Mouse (Mus musculus) embryo, embryonic 10.5 days (tissue): ENCODE measurements around the gene D130043K22Rik.

Experiments
- DNase-seq: peaks from one replicate; pipeline ENCODE4 v3.0.0-alpha.2; 2015; ENCODE audit warnings: low spot score

The D130043K22Rik gene

DNA sequence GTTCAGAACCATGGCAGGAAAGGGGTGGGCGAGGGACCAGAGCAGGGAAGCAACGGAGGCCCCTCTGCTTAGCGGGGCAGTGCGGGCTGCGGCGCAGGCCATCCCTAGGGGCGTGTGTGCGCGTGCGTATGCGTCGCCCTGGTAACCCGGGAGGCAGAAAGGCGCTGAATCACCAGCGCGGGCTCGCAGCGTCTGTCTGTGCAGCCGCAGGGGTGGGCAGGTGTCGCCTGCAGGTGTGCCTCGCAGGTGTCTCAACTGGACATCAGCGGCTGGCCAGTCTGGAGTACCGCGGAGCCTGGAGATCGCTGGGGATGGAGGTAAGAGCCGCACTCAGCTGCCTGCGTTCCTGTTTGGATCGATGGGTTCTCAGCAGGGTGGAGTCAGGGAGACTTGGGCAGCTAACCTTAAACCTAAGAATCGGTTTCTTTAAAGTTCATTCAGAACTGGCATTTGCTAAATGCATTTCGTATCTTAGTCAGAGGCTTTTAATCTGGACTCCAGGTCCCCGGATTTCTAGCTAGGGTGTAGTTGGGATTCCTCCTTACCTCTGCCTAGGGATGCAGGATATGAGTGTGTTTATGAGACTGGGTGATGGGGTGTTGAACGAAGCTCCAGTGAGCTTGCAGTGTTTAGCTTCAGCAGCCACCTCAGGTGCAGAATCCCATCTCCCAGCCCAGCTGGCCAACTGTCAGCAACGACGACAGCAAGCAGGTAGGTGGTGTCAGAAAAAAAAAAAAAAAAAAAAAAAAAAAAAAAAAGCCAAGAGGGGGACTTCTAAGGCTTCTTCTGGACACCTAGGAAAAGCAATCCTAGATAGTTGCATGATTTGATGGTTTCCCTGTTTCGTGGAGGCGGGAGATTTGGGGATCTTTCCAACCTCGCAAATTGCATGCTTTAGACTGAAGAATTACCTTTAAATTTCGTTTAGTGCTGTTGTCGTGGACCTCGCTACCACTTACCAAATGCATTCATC lies at the start of gene D130043K22Rik:
D130043K22Rik (plus strand) TSS at position 153 of the 973 bp plus-strand sequence.
- peak; percentile 73 for DNase-seq

DNA sequence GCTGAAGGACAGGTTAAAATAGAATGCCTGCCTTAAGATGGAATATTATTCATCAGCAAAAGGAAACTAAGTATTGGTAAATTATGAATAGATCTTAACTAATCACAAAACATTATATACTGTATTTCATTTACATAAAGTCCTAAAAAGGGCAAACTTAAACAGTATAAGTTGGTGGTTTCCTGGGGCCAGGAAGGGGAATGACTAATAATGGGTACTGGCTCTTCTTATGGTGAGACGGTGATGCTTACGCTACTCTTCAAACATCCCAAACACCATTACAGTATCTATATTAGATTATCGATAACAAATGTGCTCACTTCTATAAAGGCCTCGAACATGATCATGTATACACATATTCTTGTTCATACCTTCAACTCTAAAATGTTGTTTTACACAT lies 46.2 kb upstream of the D130043K22Rik start:
- DNase-seq = no peak

DNA sequence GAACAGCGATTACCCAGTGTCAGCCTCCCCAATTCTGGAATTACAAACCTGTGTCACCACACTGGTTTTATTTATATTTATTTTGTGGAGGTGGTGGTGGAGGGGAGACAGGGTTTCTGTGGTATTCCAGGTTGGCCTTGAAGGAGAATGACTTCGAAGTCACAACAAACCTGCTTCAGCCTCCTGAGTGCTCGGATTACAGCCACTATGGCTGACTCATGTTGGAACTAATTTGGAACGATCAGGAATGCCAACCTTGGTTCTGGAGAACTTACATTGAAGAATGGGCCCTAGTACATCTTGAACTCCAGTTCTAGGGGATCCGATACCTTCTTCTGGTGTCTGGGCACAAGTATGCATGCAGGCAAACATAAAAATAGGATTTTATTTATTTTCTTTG lies 45.6 kb upstream of the D130043K22Rik start:
- DNase-seq = peak; percentile 23

DNA sequence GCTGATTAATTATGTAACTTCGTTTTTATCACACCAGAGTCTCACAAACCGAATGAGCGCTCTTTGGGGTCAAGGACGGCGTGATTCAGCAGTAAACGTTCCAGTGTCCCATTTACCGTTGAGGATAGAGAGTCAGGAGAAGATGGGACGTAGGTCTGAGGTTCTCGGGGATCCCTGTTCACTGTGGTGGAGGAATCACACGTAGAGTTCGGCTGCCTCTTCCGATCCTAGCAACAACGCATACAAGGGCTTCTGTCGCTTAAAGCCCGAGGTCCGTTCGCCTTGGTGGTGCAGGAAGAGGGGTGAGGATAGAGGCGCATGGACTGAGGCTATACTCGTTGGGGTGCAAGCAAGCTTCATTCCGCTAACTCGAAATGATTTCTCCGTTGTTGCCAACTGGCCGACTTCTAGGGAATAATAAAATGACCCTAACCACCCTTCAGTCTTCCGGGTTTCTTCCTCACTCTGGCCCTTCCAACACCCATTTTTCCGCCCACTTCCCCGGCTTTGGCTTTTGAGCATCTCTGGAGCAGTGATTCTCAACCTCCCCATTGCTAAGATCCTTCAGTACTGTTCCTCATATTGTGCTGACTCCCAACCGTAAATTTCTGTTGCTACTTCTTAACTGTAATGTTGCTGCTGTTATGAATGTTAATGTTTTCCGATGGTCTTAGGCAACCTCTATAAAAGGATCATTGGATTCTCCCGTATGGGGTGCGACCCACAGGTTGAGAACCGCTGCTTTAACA lies 44.8 kb upstream of the D130043K22Rik start:
- DNase-seq = peak; percentile 67

DNA sequence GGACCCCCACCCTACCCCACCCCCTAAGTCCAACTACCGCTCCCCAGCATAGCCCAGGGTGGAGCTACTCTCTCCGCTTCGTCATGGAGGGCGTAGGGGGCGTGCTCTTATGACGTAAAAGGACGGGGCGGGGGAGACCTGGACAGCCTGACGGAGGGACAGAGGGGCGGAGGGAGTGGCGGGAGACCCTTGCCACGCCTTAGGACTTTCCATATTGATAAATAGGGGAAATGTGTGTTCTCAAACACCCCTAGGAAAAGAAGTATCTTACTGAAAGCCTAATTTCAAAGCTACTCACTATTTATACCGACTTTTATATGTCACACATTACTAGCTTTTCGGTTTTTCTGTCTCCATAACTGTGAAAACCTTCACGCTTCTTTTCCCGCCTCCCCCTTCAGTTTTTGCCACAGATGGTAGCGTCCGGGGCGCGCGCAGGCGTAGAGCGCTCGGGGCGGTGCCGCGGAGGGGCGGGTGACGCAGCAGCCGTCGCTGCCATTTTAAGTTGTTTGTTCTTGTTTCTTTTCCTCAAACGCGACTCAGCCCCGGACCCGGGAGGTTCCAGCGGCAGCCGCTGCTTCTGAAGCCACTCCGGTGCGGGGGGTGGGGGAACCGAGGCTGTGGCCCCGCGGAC lies 44.1 kb upstream of the D130043K22Rik start:
- peak; percentile 99 for DNase-seq

DNA sequence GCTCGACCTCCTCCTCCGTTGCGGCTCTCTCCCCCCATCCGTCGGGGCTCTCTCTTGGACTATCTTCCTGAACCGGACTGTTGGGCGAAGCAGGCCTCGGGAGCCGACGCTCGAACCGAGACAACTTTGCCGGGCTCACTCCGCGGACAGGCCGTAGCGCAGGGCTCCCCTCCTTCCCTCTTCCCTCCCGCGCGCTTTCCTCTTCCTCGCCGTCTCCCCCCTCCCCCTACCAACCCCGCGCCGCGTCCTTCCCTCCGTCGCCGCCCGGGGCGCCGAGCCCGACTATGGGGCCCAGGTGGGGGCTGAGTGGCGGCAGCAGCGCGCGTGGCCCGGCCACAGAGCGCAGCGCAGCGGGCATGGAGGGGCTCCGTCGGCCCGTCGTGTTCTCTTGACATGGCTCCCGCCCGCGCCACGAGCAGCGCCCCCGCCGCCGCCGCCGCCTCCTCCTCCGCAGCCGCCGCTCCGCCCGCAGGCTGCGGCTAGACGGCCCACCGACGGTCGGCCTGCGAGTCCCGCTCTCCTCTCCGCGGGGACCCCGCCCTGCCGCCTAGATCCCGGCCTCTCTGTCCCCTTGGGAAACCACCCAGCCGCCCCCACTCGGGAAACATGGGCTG lies 43.5 kb upstream of the D130043K22Rik start, which contains the start of gene BC005537:
BC005537 (plus strand) TSS at position 350 of the 614 bp plus-strand sequence.
- DNase-seq = no peak

DNA sequence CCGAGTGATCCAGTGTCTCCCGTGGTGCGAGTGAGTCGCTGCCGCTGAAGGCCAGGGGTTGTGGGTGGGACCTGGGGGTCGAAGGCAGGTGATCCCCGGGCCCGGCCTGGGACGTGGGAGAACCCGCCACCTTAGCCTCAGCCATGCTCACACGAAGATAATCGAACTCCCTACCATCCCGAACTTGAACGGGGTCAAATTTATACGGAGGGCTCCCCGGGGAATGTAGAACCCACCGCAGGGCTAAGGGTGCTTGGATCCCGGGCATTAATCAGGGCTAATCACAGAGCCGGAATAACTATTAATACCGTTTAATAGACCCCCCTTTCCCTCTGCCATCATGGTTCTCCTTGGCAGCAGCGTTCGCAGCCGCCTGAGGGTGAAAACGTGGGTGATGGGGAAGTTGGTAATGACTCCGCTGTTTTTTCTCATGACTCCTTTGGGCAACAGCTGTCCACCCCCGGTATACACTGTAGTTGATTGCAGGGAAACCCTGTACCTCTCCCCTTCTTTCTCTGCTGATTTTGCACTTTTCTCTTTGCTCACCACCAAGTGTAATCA lies 42.7 kb upstream of the D130043K22Rik start:
- DNase-seq = peak; percentile 48

DNA sequence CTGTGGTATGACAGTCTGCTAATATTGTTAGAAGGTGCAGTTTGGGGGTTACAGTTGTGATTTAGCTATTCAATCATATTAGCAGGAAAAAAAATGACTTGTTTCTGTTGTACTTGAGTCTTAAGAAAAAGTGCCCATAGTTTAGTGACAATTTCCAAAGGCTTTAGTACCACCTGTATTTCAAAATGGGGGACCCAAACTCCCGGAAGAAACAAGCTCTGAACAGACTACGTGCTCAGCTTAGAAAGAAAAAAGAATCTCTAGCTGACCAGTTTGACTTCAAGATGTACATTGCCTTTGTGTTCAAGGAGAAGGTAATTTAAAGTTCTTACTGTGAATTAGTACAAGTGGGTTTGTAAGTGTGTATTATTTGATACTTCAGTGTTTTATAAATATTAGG lies 41.7 kb upstream of the D130043K22Rik start:
- DNase-seq = no peak

DNA sequence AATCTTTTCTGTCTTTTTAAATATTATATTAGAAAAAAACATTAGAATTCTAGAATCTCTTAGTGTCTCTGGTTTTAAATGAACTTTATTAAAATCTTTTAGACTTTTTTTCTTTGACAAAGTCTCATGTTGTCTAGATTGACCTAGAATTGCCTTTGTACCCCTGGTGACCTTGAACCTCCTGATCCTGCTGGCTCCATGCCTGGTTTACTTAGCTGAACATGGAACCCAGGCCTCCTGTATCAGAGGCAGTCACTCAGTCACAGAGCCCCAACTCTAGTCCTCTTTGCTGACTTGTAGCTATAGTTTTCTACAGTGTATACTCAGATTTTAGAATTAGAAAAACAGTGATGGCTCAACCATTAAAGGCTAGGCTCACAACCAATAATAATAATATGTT lies 38.9 kb upstream of the D130043K22Rik start:
- no peak for DNase-seq

DNA sequence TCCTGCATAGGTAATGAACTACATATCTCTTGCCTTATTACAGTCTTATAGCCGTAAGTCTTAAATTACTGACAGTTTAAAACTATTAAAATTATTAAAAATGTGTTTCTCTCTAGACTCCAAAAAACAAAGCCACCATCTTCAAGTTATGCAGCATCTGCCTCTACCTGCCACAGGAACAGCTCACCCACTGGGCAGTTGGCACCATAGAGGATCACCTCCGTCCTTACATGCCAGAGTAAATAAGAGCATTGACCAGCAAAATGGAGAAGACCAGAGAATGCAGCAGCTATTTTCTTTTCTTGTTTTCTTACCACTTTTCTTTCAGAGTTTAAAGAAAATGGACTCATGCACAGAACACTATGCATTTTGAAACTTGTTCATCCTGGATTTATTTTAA lies 32.4 kb upstream of the D130043K22Rik start:
- DNase-seq = no peak

DNA sequence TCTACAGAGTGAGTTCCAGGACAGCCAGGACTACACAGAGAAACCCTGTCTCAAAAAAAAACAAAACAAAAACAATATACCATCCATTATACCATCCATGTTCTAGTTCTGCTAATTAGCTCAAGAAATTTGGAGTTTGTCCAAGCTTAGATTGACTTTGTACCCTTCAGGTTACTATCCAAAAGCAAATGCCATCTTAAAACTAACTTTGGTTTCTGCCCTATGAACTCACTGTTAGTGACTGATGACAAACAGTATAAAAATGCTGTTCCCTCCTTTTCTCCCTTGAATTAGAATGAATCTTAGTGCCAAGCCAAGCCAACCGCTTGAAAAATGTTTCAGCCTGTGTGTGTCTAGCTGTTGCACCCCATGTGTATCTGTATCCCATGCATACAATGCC lies 30.3 kb upstream of the D130043K22Rik start:
- no peak for DNase-seq

DNA sequence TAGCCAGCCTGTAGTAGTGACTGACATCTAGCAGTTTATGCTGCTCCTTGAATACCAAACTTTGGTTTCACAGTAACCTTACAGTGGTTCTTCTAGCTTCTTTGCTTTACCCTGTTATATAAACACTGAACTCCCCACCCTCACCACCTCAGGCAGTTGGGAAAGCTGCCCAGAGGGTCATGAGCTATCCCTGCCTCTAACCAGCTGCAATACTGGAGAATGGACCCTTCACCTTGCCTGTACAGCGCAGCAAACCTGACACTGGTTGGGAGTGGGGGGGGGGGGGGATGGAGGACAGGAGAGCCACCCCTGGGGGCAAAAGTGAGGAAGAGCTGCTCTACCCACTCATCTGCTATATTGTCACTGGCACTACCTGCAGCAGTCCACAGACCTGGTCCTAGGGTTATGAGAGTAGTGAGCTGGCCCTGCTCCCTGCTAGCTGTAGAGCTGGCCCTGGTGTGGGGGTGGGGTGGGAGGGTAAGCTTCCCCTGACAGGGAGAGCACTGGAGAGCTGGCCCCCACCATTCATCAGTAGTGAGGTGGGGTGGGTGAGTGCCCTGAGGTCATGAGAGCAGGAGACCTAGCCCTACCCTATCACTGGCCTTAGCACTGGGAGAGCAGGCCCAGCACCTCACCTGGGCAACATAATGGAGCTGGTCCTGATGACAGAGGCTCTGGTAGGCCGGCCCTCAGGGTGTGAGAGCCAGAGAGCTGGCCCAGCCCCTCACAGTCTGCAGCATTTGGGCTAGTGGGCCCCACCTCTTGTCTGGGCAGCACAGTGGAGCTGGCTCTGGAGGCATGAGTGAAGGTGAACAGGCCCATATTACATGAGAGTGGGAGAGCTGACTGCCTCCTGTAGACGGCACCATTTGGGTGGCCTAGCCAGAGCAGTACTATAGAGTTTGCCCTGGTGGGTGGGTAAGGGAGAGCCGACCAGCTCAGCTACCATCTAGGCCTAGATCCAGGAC lies 28.5 kb upstream of the D130043K22Rik start:
- no peak for DNase-seq

DNA sequence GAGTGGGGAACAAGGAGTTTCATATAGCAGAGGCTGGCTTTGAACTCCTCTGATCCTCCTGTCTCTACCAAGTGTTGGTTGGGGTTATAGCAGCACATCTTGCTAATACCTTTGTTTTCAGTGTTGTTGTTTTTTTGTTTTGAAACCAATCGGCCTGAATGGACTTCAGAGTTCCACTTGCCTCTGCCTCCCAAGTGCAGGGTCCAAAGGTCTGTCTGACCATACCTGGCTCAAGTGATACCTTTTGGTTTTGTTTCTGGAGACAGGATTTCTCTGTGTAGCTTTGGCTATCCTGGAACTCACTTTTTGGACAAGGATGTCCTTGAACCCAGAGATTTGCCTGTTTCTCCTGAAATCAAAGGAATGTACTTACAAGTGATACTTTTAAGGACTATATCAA lies 25.0 kb upstream of the D130043K22Rik start:
- DNase-seq = no peak

DNA sequence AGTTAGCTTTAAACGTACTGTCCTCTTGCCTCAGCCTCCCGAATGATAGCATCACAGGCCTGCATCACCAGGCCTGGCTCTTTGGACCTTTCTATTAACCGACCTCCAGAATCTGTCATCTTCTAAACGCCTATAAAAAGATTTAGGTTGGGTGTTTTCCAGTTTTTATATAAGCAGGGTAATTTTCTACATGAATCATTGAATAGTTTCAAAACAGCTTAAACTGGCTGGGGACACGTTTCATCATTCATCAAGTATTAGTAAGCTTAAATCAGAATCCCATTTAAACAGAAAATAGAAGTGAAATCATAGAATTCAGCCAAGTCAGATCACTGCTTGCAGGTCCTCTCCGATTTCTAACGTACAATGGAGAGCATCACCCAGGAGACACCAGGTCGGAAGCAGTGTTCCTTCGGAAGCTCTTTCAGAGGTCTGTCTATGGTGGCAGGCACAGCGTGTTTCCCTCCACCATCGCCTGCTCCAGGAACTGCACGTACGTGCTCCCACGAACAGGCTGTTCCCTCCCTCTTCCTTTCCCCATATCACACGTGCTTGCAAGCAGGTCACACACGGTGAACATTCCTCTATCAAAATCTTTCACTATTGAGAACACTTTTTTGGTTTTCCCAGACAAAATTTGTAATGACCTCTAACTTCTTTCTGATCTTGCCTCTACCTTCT lies 22.1 kb upstream of the D130043K22Rik start:
- DNase-seq = no peak

DNA sequence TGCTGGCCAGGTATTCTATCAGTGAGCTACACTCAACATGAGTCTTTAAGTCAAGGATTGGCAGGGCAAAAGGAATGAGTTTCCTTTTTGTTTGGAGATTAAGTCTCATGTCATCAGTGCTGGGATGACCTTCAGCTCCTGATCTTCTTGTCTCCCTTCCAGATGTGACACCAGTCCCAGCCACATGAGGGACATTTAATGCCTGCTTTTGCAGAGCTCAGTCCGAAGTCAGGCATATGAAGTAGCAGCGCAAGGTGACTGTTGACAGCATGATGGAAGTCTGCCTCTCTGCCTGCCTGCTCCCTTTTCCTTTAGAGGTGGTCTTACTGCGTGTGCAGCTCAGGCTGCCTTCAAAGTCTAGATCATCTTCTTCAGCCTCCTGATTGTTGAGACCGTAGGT lies 20.3 kb upstream of the D130043K22Rik start:
- no peak for DNase-seq

DNA sequence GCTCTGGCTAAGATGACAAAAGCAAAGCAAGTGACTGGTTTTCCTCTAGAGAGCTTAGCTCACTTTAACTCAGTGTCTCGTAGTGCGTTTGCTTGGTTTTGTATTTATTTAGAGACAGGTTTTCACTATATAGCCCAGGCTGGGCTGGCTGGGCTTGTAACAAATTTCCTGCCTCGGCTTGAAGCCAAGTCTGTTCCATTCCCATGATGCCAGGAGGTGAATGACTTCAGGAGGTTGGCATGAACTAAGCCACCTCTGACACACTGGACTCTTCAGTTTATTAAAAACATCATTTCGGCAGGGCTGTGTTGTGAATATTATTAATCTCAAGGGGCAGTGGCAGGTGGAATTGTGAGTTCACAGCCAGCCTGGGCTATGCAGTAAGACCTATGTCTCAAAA lies 19.3 kb upstream of the D130043K22Rik start:
- no peak for DNase-seq

DNA sequence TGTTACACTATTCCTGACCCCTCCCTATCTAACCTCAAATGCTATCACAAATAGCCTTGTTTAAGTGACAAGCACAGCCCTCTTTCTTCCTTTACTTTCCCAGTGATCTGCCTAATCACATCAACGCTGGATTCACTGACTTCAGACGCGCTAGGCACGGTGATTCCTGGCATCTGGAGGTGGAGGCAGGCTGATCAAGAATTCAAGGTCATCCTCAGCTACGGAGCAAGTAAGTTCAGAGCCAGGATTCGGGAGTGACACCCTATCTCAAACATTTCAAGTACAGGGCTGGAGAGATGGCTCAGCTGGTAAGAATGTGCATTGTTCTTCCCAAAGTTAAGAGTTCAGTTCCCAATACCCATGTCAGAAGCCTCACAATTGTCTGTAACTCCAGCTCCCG lies 18.8 kb upstream of the D130043K22Rik start:
- no peak for DNase-seq

DNA sequence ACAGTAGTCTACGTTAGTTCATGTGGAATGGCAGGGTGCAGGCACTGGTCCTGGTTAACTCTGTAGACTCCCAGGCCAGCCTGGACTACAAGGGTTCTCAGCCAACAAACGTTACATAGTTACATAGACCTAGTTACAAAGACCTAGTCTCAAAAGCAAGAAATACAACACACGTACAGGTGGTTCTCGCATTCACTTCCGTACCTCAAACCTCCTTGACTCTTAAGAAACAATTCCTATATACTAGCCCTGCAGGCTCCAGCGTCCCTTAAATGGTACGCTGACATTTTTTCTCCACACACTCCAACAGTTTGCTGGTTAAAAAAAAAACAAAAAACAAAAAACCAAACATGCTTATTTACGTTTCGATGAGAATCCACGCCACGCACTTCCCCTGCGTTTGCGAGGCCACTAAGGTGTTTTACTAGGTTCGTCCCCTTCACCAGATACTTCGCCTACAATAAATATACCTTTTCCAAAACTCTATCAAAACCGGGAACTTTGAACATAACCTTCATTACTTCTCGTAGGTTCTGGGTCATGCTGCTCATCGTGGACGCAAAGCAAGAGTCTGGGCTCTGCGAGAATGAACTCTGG lies 14.1 kb upstream of the D130043K22Rik start:
- peak; percentile 51 for DNase-seq

DNA sequence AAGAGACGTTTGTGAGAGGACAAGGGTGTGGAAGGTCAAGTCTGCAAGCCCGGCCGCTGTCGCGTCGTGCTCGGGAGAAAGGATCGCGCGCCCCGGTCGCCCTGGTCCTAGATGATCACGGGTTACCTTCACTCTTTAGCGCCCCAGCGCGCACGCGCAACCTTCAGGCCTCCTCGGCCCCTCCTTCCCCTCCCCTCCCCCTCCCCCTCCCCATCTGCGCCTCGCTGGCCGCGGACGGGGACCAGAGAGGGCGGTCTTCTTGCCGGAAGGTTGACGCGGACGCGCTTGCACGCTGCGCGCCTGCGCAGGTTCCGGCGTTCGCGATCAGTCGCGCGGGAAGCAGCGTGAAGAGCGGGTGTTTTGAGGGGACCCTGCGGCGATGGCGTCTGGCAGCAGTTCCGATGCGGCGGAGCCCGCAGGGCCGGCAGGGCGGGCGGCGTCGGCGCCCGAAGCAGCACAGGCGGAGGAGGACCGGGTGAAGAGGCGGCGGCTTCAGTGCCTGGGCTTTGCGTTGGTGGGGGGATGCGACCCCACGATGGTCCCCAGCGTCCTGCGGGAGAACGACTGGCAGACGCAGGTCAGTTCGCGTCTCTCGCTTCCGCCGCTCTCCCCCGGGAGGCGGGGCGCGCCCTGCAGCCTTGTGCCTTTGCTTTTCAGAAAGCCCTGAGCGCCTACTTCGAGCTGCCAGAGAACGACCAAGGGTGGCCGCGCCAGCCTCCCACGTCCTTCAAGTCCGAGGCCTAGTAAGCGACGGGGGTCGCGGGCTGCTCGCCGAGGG lies 13.4 kb upstream of the D130043K22Rik start, which contains the start of the genes Acot13 and Tdp2:
Acot13 (minus strand) TSS at position 188 of the 778 bp plus-strand sequence.
Tdp2 (plus strand) TSS at position 327 of the 778 bp plus-strand sequence.
- peak; percentile 98 for DNase-seq
